Mouse (Mus musculus) heart, adult 18-20 months (tissue): ENCODE results near the gene Cep135. TPM values are rescaled to one million over a fixed set of nuclear protein-coding genes. Genes with fewer than 3 reads are reported as not detected.

Source experiments
- DNase-seq, 2 experiments: peaks; one replicate each; pipeline ENCODE4 v3.0.0; 2021 to 2022; ENCODE audit warnings: mixed read lengths in 1 of 2
- total RNA-seq, 2 experiments: library from RNA; stranded (reverse); gene quantifications; 2 replicates each; pipeline ENCODE4 v1.2.3; 2021

Gene Cep135
- total RNA-seq, 2 experiments from 2014 or later = 3.3 TPM

- no peak for DNase-seq
These were observed 56.8 kb downstream of the Cep135 start for GRCm38 (mm10) chr5:76645091-76645868.

GRCm38 (mm10) chr5:76649897-76650296, 61.4 kb downstream of the Cep135 start:
- no peak for DNase-seq

- no peak for DNase-seq
These were observed 62.7 kb downstream of the Cep135 start for GRCm38 (mm10) chr5:76651151-76651725.

GRCm38 (mm10) chr5:76656212-76656611, 67.7 kb downstream of the Cep135 start, which contains the start of gene C530008M17Rik:
Gene C530008M17Rik, plus strand, starts transcription at chr5:76656512.
- DNase-seq = no peak

- DNase-seq = peak; percentile 8 to 12
These were observed 69.0 kb downstream of the Cep135 start for GRCm38 (mm10) chr5:76657245-76658083.

- DNase-seq = peak in 1 of 2 experiments; percentile 5
These were observed 69.8 kb downstream of the Cep135 start for GRCm38 (mm10) chr5:76658084-76658934.

- DNase-seq = no peak
These were observed 71.6 kb downstream of the Cep135 start for GRCm38 (mm10) chr5:76659958-76660635.

GRCm38 (mm10) chr5:76661310-76661709, 72.8 kb downstream of the Cep135 start:
- no peak for DNase-seq

- no peak for DNase-seq
These were observed 76.4 kb downstream of the Cep135 start for GRCm38 (mm10) chr5:76664936-76665335.

GRCm38 (mm10) chr5:76665421-76665820, 76.9 kb downstream of the Cep135 start:
- DNase-seq = no peak

- no peak for DNase-seq
These were observed 77.7 kb downstream of the Cep135 start for GRCm38 (mm10) chr5:76666026-76666756.

GRCm38 (mm10) chr5:76668118-76668517, 79.6 kb downstream of the Cep135 start:
- no peak for DNase-seq

GRCm38 (mm10) chr5:76668547-76668946, 80.0 kb downstream of the Cep135 start:
- no peak for DNase-seq

- DNase-seq = no peak
These were observed 81.7 kb downstream of the Cep135 start for GRCm38 (mm10) chr5:76670183-76670582.

- no peak for DNase-seq
These were observed 85.6 kb downstream of the Cep135 start for GRCm38 (mm10) chr5:76674022-76674653.

- no peak for DNase-seq
These were observed 86.9 kb downstream of the Cep135 start for GRCm38 (mm10) chr5:76675369-76675768.

GRCm38 (mm10) chr5:76680959-76681358, 92.5 kb downstream of the Cep135 start:
- DNase-seq = no peak

- DNase-seq = no peak
These were observed 93.6 kb downstream of the Cep135 start for GRCm38 (mm10) chr5:76681895-76682656.

GRCm38 (mm10) chr5:76683455-76683854, 95.0 kb downstream of the Cep135 start:
- no peak for DNase-seq
